Comparison of ENCODE assay signal across 8 mouse cellular contexts in genomic region chr10:54117763-54118162, GRCm38 (mm10). TPM values are rescaled to one million over a fixed set of nuclear protein-coding genes. Genes with fewer than 3 reads are reported as not detected.
A peak's percentile ranks its signal among the peaks of the same experiment; 100 is the strongest.
DNase-seq lines count a peak whose midpoint lies in the region; ATAC-seq and TF ChIP-seq lines count a peak whose summit lies in the region.

No protein-coding gene starts in this region.

- no peak overlapping the region for H3K4me3 ChIP-seq in myocyte
- no peak overlapping the region for H3K4me3 ChIP-seq in hindbrain, embryonic 13.5 days

- no peak overlapping the region for H3K27ac ChIP-seq in hindbrain, embryonic 13.5 days

- no peaks in the 10 kb centered on the region for H3K79me2 ChIP-seq in myocyte (ENCODE audit: control insufficient read depth, insufficient read depth)

- WGBS in hindbrain, embryonic 13.5 days: 79% methylated on average over 4 of the region's 4 CpGs

- intact Hi-C loops in left cerebral cortex, postnatal 25 days (cut with DNase I): no loop called here

- H3K9ac ChIP-seq in hindbrain, embryonic 13.5 days: no peak overlapping the region

- H3K9me3 ChIP-seq in hindbrain, embryonic 13.5 days: no peaks in the 10 kb centered on the region

- peak overlapping the region; percentile 45 for H3K4me2 ChIP-seq in myocyte (ENCODE audit: low read depth)
- H3K4me2 ChIP-seq in hindbrain, embryonic 13.5 days: no peak overlapping the region

- no peaks in the 10 kb centered on the region for H3K27me3 ChIP-seq in myocyte (ENCODE audit: control insufficient read depth, insufficient read depth, insufficient read length)
- no peaks in the 10 kb centered on the region for H3K27me3 ChIP-seq in hindbrain, embryonic 13.5 days

- no peaks in the 10 kb centered on the region for H3K36me3 ChIP-seq in myocyte (ENCODE audit: control insufficient read depth, insufficient read depth)
- H3K36me3 ChIP-seq in hindbrain, embryonic 13.5 days: no peaks in the 10 kb centered on the region

- no peaks in the 10 kb centered on the region for H3K4me1 ChIP-seq in hindbrain, embryonic 13.5 days (replicated peaks)

- no peak for TF ChIP-seq POLR2A in myocyte (IDR thresholded peaks at IDR 0.05; ENCODE audit: insufficient read length, low read depth)

- peak; percentile 94 to 96 for ATAC-seq in hematopoietic stem cell, adult 5-6 weeks (replicated peaks in 1 of 2; ENCODE audit: insufficient read depth in 1 of 2, low FRiP score in 2 of 2, low TSS enrichment in 1 of 2, low read depth in 1 of 2, poor library complexity in 2 of 2, severe bottlenecking in 2 of 2)
- ATAC-seq in hindbrain, embryonic 13.5 days (ENCODE audit: low FRiP score): no peak

- peak; percentile 10 to 15 for DNase-seq in urinary bladder, postnatal 36 days (ENCODE audit: low spot score in 2 of 2)
- no peak for DNase-seq in urinary bladder, postnatal 10 days (ENCODE audit: low spot score)
- DNase-seq in frontal cortex, adult 2 months (ENCODE audit: extremely low spot score in 1 of 2, low spot score in 1 of 2): peak; percentile 5 to 35
- DNase-seq in left cerebral cortex, postnatal 25 days (ENCODE audit: low spot score in 2 of 2): peak; percentile 11 to 64
- no peak for DNase-seq in retina, embryonic 14.5 days (ENCODE audit: low spot score)

- no peak overlapping the region for H3ac ChIP-seq in myocyte (ENCODE audit: control insufficient read depth, insufficient read length)

TF ChIP-seq in myocyte, 11 proteins besides CTCF, POLR2A, EP300 and RAD21:
- TF ChIP-seq CEBPB (IDR thresholded peaks at IDR 0.05; ENCODE audit: insufficient read depth, poor library complexity, severe bottlenecking) (no peak), MYOG (IDR thresholded peaks at IDR 0.05; ENCODE audit: control insufficient read depth in 1 of 3, insufficient read depth in 1 of 3, insufficient read length in 2 of 3, low read depth in 2 of 3) (no peak), TCF12 (IDR thresholded peaks at IDR 0.05; ENCODE audit: insufficient read depth, poor library complexity, severe bottlenecking) (no peak), E2F4 (IDR thresholded peaks at IDR 0.05; ENCODE audit: insufficient read depth) (no peak), USF1 (IDR thresholded peaks at IDR 0.05; ENCODE audit: low read depth) (no peak), MYOD1 (IDR thresholded peaks at IDR 0.05; ENCODE audit: control insufficient read depth in 1 of 3, insufficient read length in 2 of 3, low read depth in 2 of 3) (no peak), POLR2AphosphoS2 (IDR thresholded peaks at IDR 0.05; ENCODE audit: insufficient read length, low read depth) (no peak), MAX (IDR thresholded peaks at IDR 0.05; ENCODE audit: low read depth) (no peak), SRF (IDR thresholded peaks at IDR 0.05; ENCODE audit: control insufficient read depth, insufficient read length, low read depth) (no peak), REST (IDR thresholded peaks at IDR 0.05; ENCODE audit: insufficient read depth, insufficient read length) (no peak), TCF3 (IDR thresholded peaks at IDR 0.05; ENCODE audit: insufficient read length, low read depth) (no peak)

RNA-seq across cellular contexts. Expression of gene Man1a, which starts 41.4 kb away (rescaled TPM):
- 18.4 and 22.1 TPM in 2 replicates for polyA plus RNA-seq in frontal cortex, adult 2 months (2012; rRNA removed)
- 101 and 123 TPM in 2 replicates for total RNA-seq in hematopoietic stem cell, adult 5-6 weeks (2017)
- total RNA-seq in left cerebral cortex, postnatal 25 days (2021): 10 to 100 TPM; 27.7 to 28.4 TPM
- polyA plus RNA-seq in myocyte (2012; fragmentation: generic; extraction: Trizol): 3.0 TPM
- polyA plus RNA-seq in hindbrain, embryonic 13.5 days (2015; fragmentation: Nextera tagmentation; extraction: Ambion mirVana): 3.4 and 3.5 TPM in 2 replicates

Comparison
In these comparisons a context has a peak if more than half of its experiments do, and no peak if none do; other contexts are left out.
1. DNase-seq: peak in urinary bladder, postnatal 36 days (2 of 2), frontal cortex, adult 2 months (2 of 2) and left cerebral cortex, postnatal 25 days (2 of 2); none in urinary bladder, postnatal 10 days (single experiment) and retina, embryonic 14.5 days (single experiment).